Mouse (Mus musculus) midbrain, embryonic 16.5 days (tissue): Measurements from ENCODE around the gene Trim8. TPM values are rescaled to one million over a fixed set of nuclear protein-coding genes. Genes with fewer than 3 reads are reported as not detected.

Source experiments
- ATAC-seq: fragments of 200-750 bp; cut with Nextera tagmentation; 2 replicates; pipeline ENCODE4 v1.8.0; 2017; ENCODE audit warnings: moderate TSS enrichment
- H3K27ac ChIP-seq: fragments of 300-500 bp; sonication (generic); 2 replicates; pipeline ENCODE4 v1.5.1; 2014; ENCODE audit warnings: mild to moderate bottlenecking, low read length, mixed read lengths
- H3K27me3 ChIP-seq: fragments of 300-500 bp; sonication (generic); 2 replicates; pipeline ENCODE4 v1.6.1; 2014; ENCODE audit warnings: low read depth, low read length, mixed read lengths; ENCODE audit not compliant: control insufficient read depth, insufficient read depth
- H3K36me3 ChIP-seq: fragments of 300-500 bp; sonication (generic); 2 replicates; pipeline ENCODE4 v1.6.1; 2014; ENCODE audit warnings: mild to moderate bottlenecking, low read length, moderate library complexity, mixed read lengths; ENCODE audit not compliant: control insufficient read depth, insufficient read depth
- H3K4me1 ChIP-seq: fragments of 300-500 bp; sonication (generic); 2 replicates; pipeline ENCODE4 v1.6.1; 2014; ENCODE audit warnings: mild to moderate bottlenecking, low read length, mixed read lengths; ENCODE audit not compliant: control insufficient read depth, insufficient read depth
- H3K4me2 ChIP-seq: fragments of 300-500 bp; sonication (generic); 2 replicates; pipeline ENCODE4 v1.6.1; 2014; ENCODE audit warnings: mild to moderate bottlenecking, low read length, mixed read lengths
- H3K4me3 ChIP-seq: fragments of 300-500 bp; sonication (generic); 2 replicates; pipeline ENCODE4 v1.5.1; 2014; ENCODE audit warnings: low read depth, mild to moderate bottlenecking, low read length, moderate library complexity, mixed read lengths
- H3K9ac ChIP-seq: fragments of 300-500 bp; sonication (generic); 2 replicates; pipeline ENCODE4 v1.6.1; 2014; ENCODE audit warnings: low read depth, low read length, mixed read lengths
- H3K9me3 ChIP-seq: fragments of 300-500 bp; sonication (generic); replicated peaks from 2 replicates; pipeline ENCODE4 v1.6.1; 2014; ENCODE audit warnings: mild to moderate bottlenecking, low read length, mixed read lengths; ENCODE audit not compliant: control insufficient read depth, poor library complexity, severe bottlenecking
- WGBS: fragments of 180-500 bp; shearing (Covaris S2); extraction: QIAGEN DNeasy Blood & Tissue Kit; methylation state at CpG from one replicate; pipeline ENCODE4 v1.1.7; 2014; 5-methylcytosine and 5-hydroxymethylcytosine counted together
- polyA plus RNA-seq: library from polyadenylated mRNA; unstranded; fragments of >200 nt; fragmentation: Nextera tagmentation; extraction: Ambion mirVana; gene quantifications from 2 replicates; pipeline ENCODE4 v1.2.1, GENCODE M21; 2015

Gene Trim8
- polyA plus RNA-seq, 1 experiment from 2014 or later: 26.8 TPM

- Histone ChIP-seq H3K27ac (peak overlapping the region; percentile 81; the same call in 1 of the 2 replicates), H3K4me3 (peak overlapping the region; percentile 64), H3K36me3 (peaks cover 3% of the 10 kb centered on the region; the same call in 1 of the 2 replicates), H3K4me2 (peak overlapping the region; percentile 89), H3K4me1 (peaks cover 61% of the 10 kb centered on the region), H3K27me3 (no peaks in the 10 kb centered on the region), H3K9ac (peak overlapping the region; percentile 56), H3K9me3 (no peaks in the 10 kb centered on the region)
- ATAC-seq: no peak
- WGBS: 60% methylated on average over 8 of the region's 8 CpGs
These were observed 4.3 kb downstream of the Trim8 start for GRCm38 (mm10) chr19:46505646-46506371.

- peaks cover 61% of the 10 kb centered on the region for H3K4me1 ChIP-seq
- H3K27me3 ChIP-seq: no peaks in the 10 kb centered on the region
- H3K36me3 ChIP-seq: peaks cover 3% of the 10 kb centered on the region; the same call in 1 of the 2 replicates
- H3K27ac ChIP-seq: peak overlapping the region; percentile 81
- H3K9me3 ChIP-seq: no peaks in the 10 kb centered on the region
- peak overlapping the region; percentile 19 for H3K4me3 ChIP-seq
- no peak for ATAC-seq
- peak overlapping the region; percentile 89 for H3K4me2 ChIP-seq
- 22% methylated on average over 3 of the region's 3 CpGs for WGBS
- peak overlapping the region; percentile 56 for H3K9ac ChIP-seq
These were observed 4.8 kb downstream of the Trim8 start for GRCm38 (mm10) chr19:46506372-46506717.

GRCm38 (mm10) chr19:46507181-46507581 is 5.7 kb downstream of the Trim8 start:
- peak overlapping the region; percentile 19 for H3K4me3 ChIP-seq
- H3K27me3 ChIP-seq: no peaks in the 10 kb centered on the region
- ATAC-seq: 0 out of 2 replicates have a peak, but pooled peaks have one; percentile 9
- peak overlapping the region; percentile 89 for H3K4me2 ChIP-seq
- H3K4me1 ChIP-seq: peaks cover 61% of the 10 kb centered on the region
- H3K9ac ChIP-seq: peak overlapping the region; percentile 56
- H3K9me3 ChIP-seq: no peaks in the 10 kb centered on the region
- H3K36me3 ChIP-seq: peaks cover 3% of the 10 kb centered on the region; the same call in 1 of the 2 replicates
- peak overlapping the region; percentile 81 for H3K27ac ChIP-seq
- WGBS: 6% methylated on average over 8 of the region's 8 CpGs

- Histone ChIP-seq H3K4me2 (peak overlapping the region; percentile 89), H3K27me3 (no peaks in the 10 kb centered on the region), H3K4me3 (peak overlapping the region; percentile 19; the same call in 1 of the 2 replicates), H3K9me3 (no peaks in the 10 kb centered on the region), H3K27ac (peak overlapping the region; percentile 81), H3K4me1 (peaks cover 61% of the 10 kb centered on the region), H3K9ac (peak overlapping the region; percentile 56; the same call in 1 of the 2 replicates), H3K36me3 (peaks cover 7% of the 10 kb centered on the region)
- no peak for ATAC-seq
- 76% methylated on average over 1 of the region's 1 CpGs for WGBS
These were observed 6.3 kb downstream of the Trim8 start for GRCm38 (mm10) chr19:46507806-46508205.

- peak overlapping the region; percentile 10; the same call in 1 of the 2 replicates for H3K4me2 ChIP-seq
- H3K27me3 ChIP-seq: no peaks in the 10 kb centered on the region
- peaks cover 61% of the 10 kb centered on the region for H3K4me1 ChIP-seq
- peaks cover 12% of the 10 kb centered on the region for H3K36me3 ChIP-seq
- H3K4me3 ChIP-seq: no peak overlapping the region
- no peaks in the 10 kb centered on the region for H3K9me3 ChIP-seq
- H3K27ac ChIP-seq: no peak overlapping the region
- WGBS: 86% methylated on average over 3 of the region's 3 CpGs
- H3K9ac ChIP-seq: 0 out of 2 replicates have a peak overlapping the region, but pooled peaks have one; percentile 27
- no peak for ATAC-seq
These were observed 7.2 kb downstream of the Trim8 start for GRCm38 (mm10) chr19:46508738-46509137.

GRCm38 (mm10) chr19:46509202-46509601 is 7.7 kb downstream of the Trim8 start:
- Histone ChIP-seq H3K9me3 (no peaks in the 10 kb centered on the region), H3K4me2 (peak overlapping the region; percentile 10; the same call in 1 of the 2 replicates), H3K4me3 (no peak overlapping the region), H3K27me3 (no peaks in the 10 kb centered on the region), H3K27ac (no peak overlapping the region), H3K9ac (no peak overlapping the region), H3K36me3 (peaks cover 16% of the 10 kb centered on the region), H3K4me1 (peaks cover 61% of the 10 kb centered on the region)
- ATAC-seq: no peak
- WGBS: 86% methylated on average over 3 of the region's 3 CpGs

- Histone ChIP-seq H3K27me3 (no peaks in the 10 kb centered on the region), H3K27ac (no peak overlapping the region), H3K9me3 (no peaks in the 10 kb centered on the region), H3K4me2 (no peak overlapping the region), H3K36me3 (peaks cover 21% of the 10 kb centered on the region), H3K4me3 (no peak overlapping the region), H3K9ac (no peak overlapping the region), H3K4me1 (peaks cover 56% of the 10 kb centered on the region)
- no peak for ATAC-seq
- 86% methylated on average over 4 of the region's 4 CpGs for WGBS
These were observed 8.2 kb downstream of the Trim8 start for GRCm38 (mm10) chr19:46509736-46510135.

- no peak for ATAC-seq
- Histone ChIP-seq H3K27ac (no peak overlapping the region), H3K4me1 (peaks cover 49% of the 10 kb centered on the region), H3K4me2 (no peak overlapping the region), H3K27me3 (no peaks in the 10 kb centered on the region), H3K9me3 (no peaks in the 10 kb centered on the region), H3K4me3 (no peak overlapping the region), H3K36me3 (peaks cover 28% of the 10 kb centered on the region), H3K9ac (no peak overlapping the region)
- 77% methylated on average over 5 of the region's 5 CpGs for WGBS
These were observed 8.9 kb downstream of the Trim8 start for GRCm38 (mm10) chr19:46510401-46510800.

GRCm38 (mm10) chr19:46510824-46511223 is 9.3 kb downstream of the Trim8 start:
- ATAC-seq: no peak
- Histone ChIP-seq H3K4me2 (no peak overlapping the region), H3K27ac (no peak overlapping the region), H3K36me3 (peaks cover 31% of the 10 kb centered on the region), H3K4me3 (no peak overlapping the region), H3K9me3 (no peaks in the 10 kb centered on the region), H3K4me1 (peaks cover 45% of the 10 kb centered on the region), H3K27me3 (no peaks in the 10 kb centered on the region), H3K9ac (no peak overlapping the region)
- WGBS: 63% methylated on average over 3 of the region's 3 CpGs
